Mouse (Mus musculus) embryonic facial prominence, embryonic 10.5 days (tissue): Measurements from ENCODE around the gene Sh3gl1. TPM values are rescaled to one million over a fixed set of nuclear protein-coding genes. Genes with fewer than 3 reads are reported as not detected.

Experiments used
- DNase-seq: peaks from one replicate; pipeline ENCODE4 v3.0.0-alpha.2; 2017; ENCODE audit warnings: low spot score
- H3K27ac ChIP-seq: fragments of 300-500 bp; sonication (generic); replicated peaks from 2 replicates; pipeline ENCODE4 v1.5.1; 2016; ENCODE audit warnings: mild to moderate bottlenecking
- H3K27me3 ChIP-seq: fragments of 300-500 bp; sonication (generic); replicated peaks from 2 replicates; pipeline ENCODE4 v1.6.1; 2016; ENCODE audit warnings: low read depth, mild to moderate bottlenecking; ENCODE audit not compliant: poor library complexity, severe bottlenecking
- H3K36me3 ChIP-seq: fragments of 300-500 bp; sonication (generic); replicated peaks from 2 replicates; pipeline ENCODE4 v1.6.1; 2016; ENCODE audit warnings: mild to moderate bottlenecking, moderate library complexity
- H3K4me1 ChIP-seq: fragments of 300-500 bp; sonication (generic); 2 replicates; pipeline ENCODE4 v1.6.1; 2016
- H3K4me3 ChIP-seq: fragments of 300-500 bp; sonication (generic); 2 replicates; pipeline ENCODE4 v1.5.1; 2016; ENCODE audit warnings: mild to moderate bottlenecking, moderate library complexity
- H3K9me3 ChIP-seq: fragments of 300-500 bp; sonication (generic); 2 replicates; pipeline ENCODE4 v1.6.1; 2016; ENCODE audit warnings: mild to moderate bottlenecking
- WGBS: fragments of 180-500 bp; shearing (Covaris S2); methylation state at CpG from one replicate; pipeline ENCODE4 v1.1.7; 2016; 5-methylcytosine and 5-hydroxymethylcytosine counted together
- polyA plus RNA-seq: library from polyadenylated mRNA; unstranded; fragments of >200 nt; fragmentation: Nextera tagmentation; extraction: Ambion mirVana; gene quantifications from 2 replicates; pipeline ENCODE4 v1.2.1, GENCODE M21; 2016

Gene Sh3gl1
- polyA plus RNA-seq, 1 experiment from 2014 or later, result 173 TPM

DNA sequence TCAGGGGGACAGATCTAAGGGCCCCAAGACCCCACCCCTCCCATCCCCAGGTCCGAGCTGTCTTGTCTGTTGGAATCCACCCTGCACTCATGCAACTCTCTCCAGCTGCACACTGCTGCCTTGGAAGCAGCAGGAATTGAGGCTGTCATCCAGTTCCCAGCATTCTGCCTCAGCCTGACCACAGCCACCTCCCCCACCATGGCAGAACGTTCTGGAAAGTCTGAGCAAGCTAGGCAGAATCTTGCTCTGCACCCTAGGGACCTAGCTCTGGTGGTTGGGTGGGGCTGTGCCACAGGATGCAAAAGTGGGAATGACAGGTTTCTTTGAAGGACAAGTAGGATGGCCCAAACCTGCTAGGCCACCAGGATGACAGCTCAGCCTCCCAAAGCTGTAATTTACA lies 12.0 kb downstream of the Sh3gl1 start:
- H3K4me3 ChIP-seq, result no peak overlapping the region
- no peak overlapping the region for H3K27ac ChIP-seq
- H3K9me3 ChIP-seq, result no peaks in the 10 kb centered on the region
- peaks cover 95% of the 10 kb centered on the region for H3K36me3 ChIP-seq
- WGBS, result 75% methylated on average over 2 of the region's 2 CpGs
- no peak for DNase-seq
- H3K4me1 ChIP-seq, result peaks cover 23% of the 10 kb centered on the region; the same call in 1 of the 2 replicates
- H3K27me3 ChIP-seq, result no peaks in the 10 kb centered on the region

DNA sequence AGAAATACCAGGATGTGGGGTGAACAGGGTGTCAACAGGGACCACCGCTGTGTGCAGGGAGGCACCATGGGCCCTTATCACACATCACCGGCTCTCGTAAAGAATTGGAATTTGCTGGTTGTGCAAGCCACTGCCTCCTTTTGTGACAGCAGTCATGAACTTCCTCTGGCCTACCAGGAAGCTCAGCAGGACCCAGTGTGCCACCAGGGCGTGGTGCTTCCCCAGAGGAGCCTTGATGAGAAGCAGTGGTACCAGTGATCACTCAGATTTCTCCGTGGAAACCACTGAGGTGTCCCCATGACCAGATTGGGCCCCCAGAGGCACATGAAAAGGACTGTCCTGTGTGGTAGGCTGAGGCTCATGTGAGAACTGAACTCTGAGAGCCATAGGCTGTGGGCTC lies 13.0 kb downstream of the Sh3gl1 start:
- Histone ChIP-seq H3K36me3 (peaks cover 95% of the 10 kb centered on the region), H3K9me3 (no peaks in the 10 kb centered on the region), H3K4me1 (peaks cover 23% of the 10 kb centered on the region; the same call in 1 of the 2 replicates), H3K4me3 (no peak overlapping the region), H3K27me3 (no peaks in the 10 kb centered on the region), H3K27ac (no peak overlapping the region)
- DNase-seq, result no peak
- 91% methylated on average over 5 of the region's 5 CpGs for WGBS

DNA sequence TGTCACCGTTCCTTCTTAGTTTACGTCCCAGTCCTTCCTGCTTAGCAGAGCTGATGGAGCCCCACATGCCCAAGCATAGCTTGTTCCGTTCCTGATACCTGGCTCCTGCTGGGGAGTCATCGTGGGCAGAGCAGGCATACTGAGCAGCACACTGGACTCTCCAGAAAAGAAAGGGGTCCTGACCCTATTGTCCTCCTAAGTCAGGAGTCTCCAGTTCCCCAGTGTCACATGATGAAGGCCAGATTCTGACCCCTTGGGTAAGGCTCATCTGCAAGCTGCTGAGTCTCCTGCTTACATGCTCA lies 13.5 kb downstream of the Sh3gl1 start:
- WGBS, result 85% methylated on average over 4 of the region's 4 CpGs
- no peak overlapping the region for H3K27ac ChIP-seq

DNA sequence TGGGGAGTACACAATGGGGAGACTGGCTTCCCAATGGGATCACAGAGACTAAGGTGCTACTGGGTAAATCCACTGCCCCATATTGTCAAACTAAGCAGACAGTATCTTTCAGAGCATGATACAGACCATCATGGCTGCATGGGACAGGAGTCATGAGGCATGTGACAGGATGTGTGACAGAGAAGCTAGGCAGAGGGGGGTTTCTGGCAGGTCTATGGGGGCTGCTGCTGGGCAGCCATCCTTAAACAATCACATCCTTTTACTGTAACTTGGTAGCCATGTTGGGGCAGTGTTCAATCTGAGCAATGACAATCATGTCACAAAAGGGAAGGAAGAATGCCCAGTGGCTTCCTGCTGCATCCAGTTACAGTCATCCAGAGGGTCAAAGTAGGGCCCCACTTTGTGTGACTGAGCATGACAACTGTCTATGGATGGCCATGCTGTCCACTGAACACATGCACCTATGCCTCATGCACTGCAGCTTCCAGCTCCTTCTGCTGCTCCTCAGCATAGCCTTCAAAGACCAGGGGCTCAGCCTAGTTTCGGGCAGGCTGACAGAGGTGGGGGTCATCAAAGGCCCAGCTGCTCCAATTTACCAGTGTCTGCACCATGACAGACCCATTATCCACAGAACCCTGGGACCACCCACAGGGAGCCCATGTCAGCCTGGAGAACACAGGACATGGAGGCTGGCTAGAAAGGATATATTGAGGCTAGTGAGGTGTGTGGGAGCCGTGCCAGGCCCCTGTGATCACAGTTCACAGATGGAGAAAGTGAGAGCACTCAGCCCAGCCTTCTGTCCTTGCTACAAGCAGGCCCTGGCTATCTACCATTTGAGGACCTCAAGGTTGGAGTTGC lies 14.1 kb downstream of the Sh3gl1 start:
- WGBS, result 70% methylated on average over 2 of the region's 2 CpGs
- Histone ChIP-seq H3K27ac (no peak overlapping the region), H3K4me1 (peaks cover 23% of the 10 kb centered on the region; the same call in 1 of the 2 replicates), H3K27me3 (no peaks in the 10 kb centered on the region), H3K36me3 (peaks cover 95% of the 10 kb centered on the region), H3K9me3 (no peaks in the 10 kb centered on the region), H3K4me3 (no peak overlapping the region)
- DNase-seq, result no peak

More for the DNA sequence above, 13.5 kb downstream of the Sh3gl1 start:
- no peak for DNase-seq
- Histone ChIP-seq H3K27me3 (no peaks in the 10 kb centered on the region), H3K36me3 (peaks cover 95% of the 10 kb centered on the region), H3K9me3 (no peaks in the 10 kb centered on the region), H3K4me1 (peaks cover 23% of the 10 kb centered on the region; the same call in 1 of the 2 replicates), H3K4me3 (no peak overlapping the region)

DNA sequence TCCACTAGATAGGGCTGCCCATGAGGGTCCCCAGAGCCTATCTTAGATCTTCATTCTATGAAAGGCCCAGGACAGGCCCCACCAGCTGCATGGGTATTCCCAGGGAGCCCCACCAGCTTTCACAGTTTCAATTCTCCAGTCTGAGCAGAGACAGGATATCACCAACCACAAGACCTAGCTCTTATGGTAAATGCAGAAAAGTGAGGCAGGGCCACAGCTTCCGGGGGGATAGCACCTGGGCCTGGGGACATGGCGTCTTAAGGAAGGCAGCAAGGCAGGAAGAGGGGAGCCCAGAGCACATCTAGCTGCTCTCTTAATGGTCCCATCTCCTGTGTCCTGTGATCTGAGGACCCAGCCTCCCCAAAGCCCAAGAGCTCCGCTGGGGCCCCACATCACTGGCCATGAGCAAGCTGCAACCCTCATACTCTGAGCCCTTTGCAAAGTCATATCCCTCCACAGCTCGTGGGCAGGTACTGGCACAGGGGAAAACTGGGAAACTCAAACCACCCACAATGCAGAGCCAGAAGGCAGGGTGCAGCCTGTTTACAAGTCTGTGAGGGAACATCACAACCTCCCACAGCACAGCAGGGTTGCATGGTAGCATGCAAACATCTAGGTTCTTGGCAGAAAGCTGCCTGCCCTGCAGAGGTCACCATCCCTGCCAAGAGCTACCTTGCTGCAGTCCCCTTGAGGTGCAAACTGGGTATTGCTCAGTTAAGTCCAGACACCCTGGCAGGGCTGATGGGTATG lies 15.1 kb downstream of the Sh3gl1 start:
- Histone ChIP-seq H3K4me3 (no peak overlapping the region), H3K9me3 (no peaks in the 10 kb centered on the region), H3K27ac (no peak overlapping the region), H3K36me3 (peaks cover 95% of the 10 kb centered on the region), H3K27me3 (no peaks in the 10 kb centered on the region), H3K4me1 (peaks cover 19% of the 10 kb centered on the region; the same call in 1 of the 2 replicates)
- DNase-seq, result no peak
- WGBS, result 81% methylated on average over 4 of the region's 4 CpGs

DNA sequence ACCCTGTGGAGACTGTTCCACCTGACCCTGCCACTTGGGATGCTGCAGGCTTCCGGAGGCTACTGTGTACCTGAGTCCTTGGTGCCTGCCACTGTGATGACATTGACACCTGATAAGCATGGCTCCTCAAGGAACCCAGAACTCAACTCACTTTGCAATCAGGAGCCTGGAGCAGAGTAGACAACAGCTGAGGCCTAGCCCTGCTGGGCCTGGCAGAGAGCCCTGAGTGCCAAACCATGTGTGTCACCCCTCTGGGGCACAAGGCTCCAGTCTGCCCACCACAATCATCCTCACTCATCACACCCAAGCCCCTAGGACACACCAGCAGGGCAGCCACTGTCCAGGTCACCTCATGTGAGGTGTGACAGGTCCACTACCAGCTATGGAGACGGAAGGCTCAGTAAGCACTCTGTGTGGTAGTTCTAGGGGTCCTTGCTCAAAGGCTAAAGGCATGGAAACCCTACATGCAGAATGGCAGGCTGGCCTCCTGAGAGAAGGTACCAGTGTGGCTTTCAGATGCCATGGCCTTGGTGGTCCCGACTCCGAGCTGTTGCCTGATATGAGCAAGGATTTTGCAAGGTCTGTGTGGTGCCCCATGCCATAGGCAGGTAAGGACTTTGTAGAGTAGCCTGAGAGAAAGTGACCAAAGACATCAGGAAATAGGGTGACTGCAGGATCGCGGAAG lies 15.9 kb downstream of the Sh3gl1 start:
- Histone ChIP-seq H3K27me3 (no peaks in the 10 kb centered on the region), H3K27ac (no peak overlapping the region), H3K9me3 (no peaks in the 10 kb centered on the region), H3K4me3 (no peak overlapping the region), H3K36me3 (peaks cover 97% of the 10 kb centered on the region), H3K4me1 (peaks cover 19% of the 10 kb centered on the region; the same call in 1 of the 2 replicates)
- WGBS, result 94% methylated on average over 6 of the region's 6 CpGs
- DNase-seq, result no peak

DNA sequence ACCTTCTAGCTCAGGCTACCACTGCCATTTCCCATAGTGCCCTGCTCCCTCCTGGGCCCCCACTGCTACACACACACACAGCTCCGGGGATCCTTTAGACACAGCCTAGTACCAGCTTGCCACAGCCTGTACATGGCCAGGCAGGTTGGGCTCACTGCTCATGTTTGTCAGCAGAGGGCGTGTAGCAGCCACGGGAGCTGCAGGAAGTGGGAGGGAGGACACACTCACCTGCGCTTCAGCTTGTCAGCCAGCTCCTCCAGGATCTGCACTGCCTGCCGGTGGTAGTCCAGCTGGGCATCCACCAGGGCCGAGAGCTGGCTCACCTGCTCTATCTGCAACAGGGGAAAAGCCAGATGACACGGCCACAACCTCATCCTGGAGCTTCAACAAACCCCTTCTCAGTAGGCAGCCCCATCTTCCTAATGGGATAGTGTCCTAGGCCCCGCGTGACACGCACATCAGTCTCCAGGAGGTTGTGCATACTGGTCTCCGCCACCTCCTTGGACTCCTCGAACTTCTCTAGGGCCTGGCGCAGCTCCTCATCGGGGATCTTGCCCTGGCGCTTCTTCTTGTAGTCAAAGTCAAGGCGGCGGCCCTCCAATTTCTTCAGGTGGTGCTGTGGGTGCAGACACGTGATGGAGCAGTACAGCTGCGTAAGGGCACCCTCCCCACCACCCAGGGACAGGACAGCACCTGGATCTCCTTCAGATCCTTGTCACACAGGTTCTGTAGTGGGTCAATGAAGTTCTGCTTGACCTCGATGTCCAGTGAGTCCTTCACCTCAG lies 17.9 kb downstream of the Sh3gl1 start:
- Histone ChIP-seq H3K9me3 (no peaks in the 10 kb centered on the region), H3K4me1 (peaks cover 15% of the 10 kb centered on the region; the same call in 1 of the 2 replicates), H3K27me3 (no peaks in the 10 kb centered on the region), H3K27ac (no peak overlapping the region), H3K36me3 (peaks cover 99% of the 10 kb centered on the region), H3K4me3 (no peak overlapping the region)
- WGBS, result 79% methylated on average over 20 of the region's 20 CpGs
- peak; percentile 45 for DNase-seq

DNA sequence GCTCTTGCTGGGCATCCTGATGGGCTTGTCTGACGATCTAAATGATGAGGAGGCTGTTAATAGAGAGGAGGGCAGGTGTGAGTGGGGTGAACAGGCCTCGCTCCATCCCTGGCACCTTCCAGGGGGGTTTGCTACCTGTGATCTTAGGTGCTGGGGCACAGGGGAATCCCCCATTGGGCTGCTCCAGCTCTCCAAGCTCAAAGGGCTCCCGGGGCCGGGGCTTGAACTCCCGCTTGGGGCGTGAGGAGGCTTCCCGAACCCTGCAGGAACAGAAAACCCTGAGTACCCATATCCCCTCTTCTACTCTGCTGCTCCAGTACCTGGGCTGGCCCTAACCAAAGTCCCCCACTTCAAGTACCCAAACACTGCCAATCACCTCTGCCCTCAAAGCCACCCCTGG lies 18.6 kb downstream of the Sh3gl1 start:
- H3K36me3 ChIP-seq, result peaks cover 99% of the 10 kb centered on the region
- WGBS, result 91% methylated on average over 7 of the region's 7 CpGs
- no peak for DNase-seq
- no peaks in the 10 kb centered on the region for H3K9me3 ChIP-seq
- H3K27ac ChIP-seq, result no peak overlapping the region
- 0 out of 2 replicates have a peak overlapping the region, but pooled peaks have one; percentile 5 for H3K4me3 ChIP-seq
- H3K27me3 ChIP-seq, result no peaks in the 10 kb centered on the region
- H3K4me1 ChIP-seq, result peaks cover 8% of the 10 kb centered on the region; the same call in 1 of the 2 replicates

DNA sequence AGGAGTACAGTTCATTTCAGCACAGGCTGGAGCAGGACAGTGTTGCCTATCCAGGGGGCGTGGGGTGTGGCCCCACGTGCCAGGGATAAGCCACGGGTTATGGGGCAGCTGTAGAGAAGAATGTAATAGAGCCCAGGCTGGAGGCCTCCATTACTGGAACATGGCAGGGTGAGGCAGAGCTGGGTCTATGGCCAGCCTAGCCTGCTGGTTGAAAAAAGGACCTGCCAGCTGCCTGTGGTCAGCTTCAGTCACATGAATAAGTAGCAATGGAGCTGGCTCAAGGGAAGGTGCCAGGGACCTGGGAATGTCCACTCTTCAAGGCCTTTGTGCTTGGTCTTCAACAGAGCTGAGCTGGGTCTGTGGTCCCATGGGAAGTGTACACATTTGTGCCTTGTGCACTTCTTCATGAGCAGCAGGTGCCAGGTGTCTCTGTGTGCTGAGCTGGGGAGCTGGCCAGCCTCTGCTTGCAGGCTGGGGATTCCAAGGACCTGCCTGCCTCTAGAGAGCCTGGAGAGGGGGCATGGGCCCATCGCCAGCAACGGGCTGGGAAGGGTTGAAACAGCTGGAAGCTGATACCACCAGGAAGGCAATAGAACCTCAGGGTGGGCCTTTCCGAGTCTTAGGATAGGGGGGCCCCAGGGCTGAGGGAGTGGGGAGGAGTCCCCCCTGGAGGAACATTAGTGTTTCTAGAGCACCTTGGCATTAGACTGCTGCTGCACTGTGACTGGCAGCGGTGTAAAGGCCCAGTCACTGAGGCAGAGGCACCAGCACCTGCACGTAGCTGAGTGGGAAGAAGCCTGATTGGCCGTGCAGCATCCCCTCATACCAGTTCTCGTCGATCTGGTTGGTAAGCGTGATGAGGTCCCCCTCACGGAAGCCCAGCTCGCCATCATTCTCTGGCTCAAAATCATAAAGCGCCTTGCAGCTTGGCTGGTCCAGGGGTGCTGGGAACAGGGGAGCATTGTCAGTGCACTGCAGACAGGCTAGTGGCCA lies 19.3 kb downstream of the Sh3gl1 start:
- Histone ChIP-seq H3K4me3 (peak overlapping the region; percentile 5; the same call in 1 of the 2 replicates), H3K27ac (no peak overlapping the region), H3K4me1 (0 out of 2 replicates have a peak, but pooled peaks cover under 1% of the 10 kb centered on the region), H3K27me3 (no peaks in the 10 kb centered on the region), H3K36me3 (peaks cover 98% of the 10 kb centered on the region), H3K9me3 (no peaks in the 10 kb centered on the region)
- no peak for DNase-seq
- WGBS, result 90% methylated on average over 15 of the region's 15 CpGs

DNA sequence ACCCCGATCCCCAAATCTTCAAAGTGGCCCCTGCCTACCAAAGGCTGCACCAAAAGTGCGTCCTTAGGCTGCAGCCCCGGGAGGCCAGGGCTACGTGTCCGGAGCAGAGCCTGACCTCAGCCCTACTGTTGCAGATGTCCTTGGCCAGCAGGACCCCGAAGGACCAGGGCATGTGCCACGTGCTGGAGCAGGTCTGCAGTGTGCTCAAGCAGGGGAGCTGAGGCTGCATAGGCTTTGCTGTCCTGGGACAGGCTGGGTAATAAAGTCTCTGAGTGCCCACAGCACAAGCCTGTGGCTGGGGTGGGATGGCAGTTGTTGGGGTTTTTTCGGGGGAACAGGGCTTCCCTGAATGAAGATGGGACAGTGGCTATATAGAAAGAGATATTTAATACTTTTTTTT lies 20.1 kb downstream of the Sh3gl1 start:
- no peaks in the 10 kb centered on the region for H3K27me3 ChIP-seq
- H3K36me3 ChIP-seq, result peaks cover 99% of the 10 kb centered on the region
- no peaks in the 10 kb centered on the region for H3K9me3 ChIP-seq
- WGBS, result 89% methylated on average over 8 of the region's 8 CpGs
- H3K4me3 ChIP-seq, result no peak overlapping the region
- no peak for DNase-seq
- no peak overlapping the region for H3K27ac ChIP-seq
- 0 out of 2 replicates have a peak, but pooled peaks cover 3% of the 10 kb centered on the region for H3K4me1 ChIP-seq

DNA sequence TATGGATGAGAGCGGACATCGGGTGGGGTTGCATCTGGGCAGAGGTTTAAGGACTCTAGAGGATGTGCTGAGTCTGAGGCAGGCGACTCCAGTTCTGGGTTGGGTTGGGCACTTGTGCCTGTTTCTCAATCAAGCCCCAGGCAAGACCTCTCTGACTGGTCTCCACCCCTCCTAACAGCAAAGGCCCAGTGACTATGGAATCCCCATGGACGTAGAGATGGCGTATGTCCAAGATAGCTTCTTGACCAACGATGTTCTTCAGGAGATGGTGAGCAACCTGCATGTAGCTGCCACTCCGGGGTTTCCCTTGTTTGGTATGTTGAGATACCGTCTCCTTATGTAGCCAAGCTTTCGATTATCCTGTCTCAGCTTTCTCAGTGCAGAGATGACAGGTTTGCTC lies 21.1 kb downstream of the Sh3gl1 start:
- Histone ChIP-seq H3K27me3 (no peaks in the 10 kb centered on the region), H3K36me3 (peaks cover 95% of the 10 kb centered on the region), H3K4me3 (no peak overlapping the region), H3K27ac (no peak overlapping the region), H3K4me1 (peaks cover 11% of the 10 kb centered on the region), H3K9me3 (no peaks in the 10 kb centered on the region)
- 95% methylated on average over 9 of the region's 9 CpGs for WGBS
- no peak for DNase-seq
